Mouse (Mus musculus): ENCODE data around the gene Kcnj5. TPM values are rescaled to one million over a fixed set of nuclear protein-coding genes. Genes with fewer than 3 reads are reported as not detected.

Gene Kcnj5
- polyA plus RNA-seq, 1 experiment: not detected

DNA sequence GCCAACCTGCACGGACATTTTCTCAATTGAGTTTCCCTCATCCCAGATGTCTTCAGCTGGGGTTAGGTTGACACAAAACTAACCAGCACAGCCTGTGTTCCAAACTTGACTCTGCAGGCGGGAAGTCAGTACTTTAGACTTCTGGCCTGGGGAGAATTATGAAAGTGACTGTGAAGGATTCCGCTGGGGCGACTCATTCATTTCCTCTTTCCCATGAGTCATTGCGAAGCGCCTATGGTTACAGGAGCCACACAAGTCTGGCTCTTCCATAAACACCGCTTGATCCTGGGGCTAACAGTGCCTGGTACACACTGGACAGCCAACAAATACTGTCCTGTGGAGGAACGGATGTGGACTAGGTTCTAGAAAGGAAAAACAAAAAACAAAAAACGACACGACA lies 5.2 kb upstream of the Kcnj5 start:
- TF ChIP-seq POLR2A (IDR thresholded peaks at IDR 0.05; ENCODE audit: control insufficient read depth, low read depth, low read length) (no peak), CTCF (IDR thresholded peaks at IDR 0.05; ENCODE audit: control insufficient read depth, insufficient read depth, insufficient replicate concordance, low read depth, low read length) (no peak)
- Histone ChIP-seq H3K4me3 (ENCODE audit: control insufficient read depth, low read depth, low read length) (peak overlapping the region; percentile 69), H3K27ac (ENCODE audit: control insufficient read depth, insufficient read depth, low read depth, low read length) (no peak overlapping the region), H3K27me3 (ENCODE audit: control insufficient read depth, insufficient read depth, low read length) (no peaks in the 10 kb centered on the region), H3K4me1 (ENCODE audit: control insufficient read depth, insufficient read depth, low read length) (peaks cover 6% of the 10 kb centered on the region), H3K36me3 (ENCODE audit: control insufficient read depth, insufficient read depth, low read length) (no peaks in the 10 kb centered on the region)

GRCm38 (mm10) chr9:32348096-32348495 lies 3.9 kb upstream of the Kcnj5 start:
- no peak for TF ChIP-seq POLR2A (IDR thresholded peaks at IDR 0.05; ENCODE audit: control insufficient read depth, low read depth, low read length)
- no peak for TF ChIP-seq CTCF (IDR thresholded peaks at IDR 0.05; ENCODE audit: control insufficient read depth, insufficient read depth, insufficient replicate concordance, low read depth, low read length)
- no peak overlapping the region for H3K4me3 ChIP-seq (ENCODE audit: control insufficient read depth, low read depth, low read length)
- peaks cover 9% of the 10 kb centered on the region for H3K4me1 ChIP-seq (ENCODE audit: control insufficient read depth, insufficient read depth, low read length)
- no peak overlapping the region for H3K27ac ChIP-seq (ENCODE audit: control insufficient read depth, insufficient read depth, low read depth, low read length)
- no peaks in the 10 kb centered on the region for H3K27me3 ChIP-seq (ENCODE audit: control insufficient read depth, insufficient read depth, low read length)
- no peaks in the 10 kb centered on the region for H3K36me3 ChIP-seq (ENCODE audit: control insufficient read depth, insufficient read depth, low read length)

DNA sequence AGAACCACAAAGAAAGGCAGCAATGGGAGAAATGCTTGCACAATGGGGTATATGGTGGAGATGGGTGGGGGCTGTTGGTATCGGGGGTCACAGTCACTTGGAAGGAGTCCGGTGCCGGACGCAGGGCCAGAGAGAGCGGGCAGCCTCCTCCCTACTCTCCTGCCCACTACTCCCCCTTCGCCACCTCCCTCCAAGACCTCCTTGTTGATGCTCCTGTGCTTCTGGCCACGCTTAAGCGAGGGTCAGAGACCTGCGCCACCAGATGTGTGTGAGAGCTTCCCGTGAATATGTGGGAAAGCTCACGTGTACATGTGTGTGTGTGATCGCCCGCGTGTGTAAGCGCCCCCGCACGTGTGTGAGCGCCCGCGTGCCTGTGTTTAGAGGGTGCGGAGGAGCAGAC lies 339 bp upstream of the Kcnj5 start:
- Histone ChIP-seq H3K36me3 (ENCODE audit: control insufficient read depth, insufficient read depth, low read length) (no peaks in the 10 kb centered on the region), H3K4me3 (ENCODE audit: control insufficient read depth, low read depth, low read length) (no peak overlapping the region), H3K27me3 (ENCODE audit: control insufficient read depth, insufficient read depth, low read length) (no peaks in the 10 kb centered on the region), H3K27ac (ENCODE audit: control insufficient read depth, insufficient read depth, low read depth, low read length) (no peak overlapping the region), H3K4me1 (ENCODE audit: control insufficient read depth, insufficient read depth, low read length) (peaks cover 7% of the 10 kb centered on the region)
- TF ChIP-seq POLR2A (IDR thresholded peaks at IDR 0.05; ENCODE audit: control insufficient read depth, low read depth, low read length) (no peak), CTCF (IDR thresholded peaks at IDR 0.05; ENCODE audit: control insufficient read depth, insufficient read depth, insufficient replicate concordance, low read depth, low read length) (no peak)

GRCm38 (mm10) chr9:32342929-32343328 lies 1.2 kb downstream of the Kcnj5 start:
- no peak overlapping the region for H3K4me3 ChIP-seq (ENCODE audit: control insufficient read depth, low read depth, low read length)
- TF ChIP-seq CTCF (IDR thresholded peaks at IDR 0.05; ENCODE audit: control insufficient read depth, insufficient read depth, insufficient replicate concordance, low read depth, low read length) (no peak), POLR2A (IDR thresholded peaks at IDR 0.05; ENCODE audit: control insufficient read depth, low read depth, low read length) (no peak)
- H3K27ac ChIP-seq (ENCODE audit: control insufficient read depth, insufficient read depth, low read depth, low read length): no peak overlapping the region
- H3K36me3 ChIP-seq (ENCODE audit: control insufficient read depth, insufficient read depth, low read length): no peaks in the 10 kb centered on the region
- H3K4me1 ChIP-seq (ENCODE audit: control insufficient read depth, insufficient read depth, low read length): peaks cover 3% of the 10 kb centered on the region; the same call in 1 of the 2 replicates
- H3K27me3 ChIP-seq (ENCODE audit: control insufficient read depth, insufficient read depth, low read length): no peaks in the 10 kb centered on the region

- Histone ChIP-seq H3K27me3 (ENCODE audit: control insufficient read depth, insufficient read depth, low read length) (no peaks in the 10 kb centered on the region), H3K4me3 (ENCODE audit: control insufficient read depth, low read depth, low read length) (no peak overlapping the region), H3K36me3 (ENCODE audit: control insufficient read depth, insufficient read depth, low read length) (no peaks in the 10 kb centered on the region), H3K27ac (ENCODE audit: control insufficient read depth, insufficient read depth, low read depth, low read length) (no peak overlapping the region), H3K4me1 (ENCODE audit: control insufficient read depth, insufficient read depth, low read length) (peaks cover 3% of the 10 kb centered on the region; the same call in 1 of the 2 replicates)
- no peak for TF ChIP-seq POLR2A (IDR thresholded peaks at IDR 0.05; ENCODE audit: control insufficient read depth, low read depth, low read length)
- TF ChIP-seq CTCF (IDR thresholded peaks at IDR 0.05; ENCODE audit: control insufficient read depth, insufficient read depth, insufficient replicate concordance, low read depth, low read length): no peak
These were observed 3.3 kb downstream of the Kcnj5 start for GRCm38 (mm10) chr9:32340831-32341230.

- no peak overlapping the region for H3K27ac ChIP-seq (ENCODE audit: control insufficient read depth, insufficient read depth, low read depth, low read length)
- no peak overlapping the region for H3K4me3 ChIP-seq (ENCODE audit: control insufficient read depth, low read depth, low read length)
- H3K27me3 ChIP-seq (ENCODE audit: control insufficient read depth, insufficient read depth, low read length): no peaks in the 10 kb centered on the region
- no peaks in the 10 kb centered on the region for H3K4me1 ChIP-seq (ENCODE audit: control insufficient read depth, insufficient read depth, low read length)
- TF ChIP-seq POLR2A (IDR thresholded peaks at IDR 0.05; ENCODE audit: control insufficient read depth, low read depth, low read length): no peak
- no peak for TF ChIP-seq CTCF (IDR thresholded peaks at IDR 0.05; ENCODE audit: control insufficient read depth, insufficient read depth, insufficient replicate concordance, low read depth, low read length)
- no peaks in the 10 kb centered on the region for H3K36me3 ChIP-seq (ENCODE audit: control insufficient read depth, insufficient read depth, low read length)
These were observed 8.6 kb downstream of the Kcnj5 start for GRCm38 (mm10) chr9:32335389-32336150.

GRCm38 (mm10) chr9:32331162-32331561 lies 13.0 kb downstream of the Kcnj5 start:
- no peak overlapping the region for H3K27ac ChIP-seq (ENCODE audit: control insufficient read depth, insufficient read depth, low read depth, low read length)
- H3K4me1 ChIP-seq (ENCODE audit: control insufficient read depth, insufficient read depth, low read length): no peaks in the 10 kb centered on the region
- TF ChIP-seq POLR2A (IDR thresholded peaks at IDR 0.05; ENCODE audit: control insufficient read depth, low read depth, low read length) (no peak), CTCF (IDR thresholded peaks at IDR 0.05; ENCODE audit: control insufficient read depth, insufficient read depth, insufficient replicate concordance, low read depth, low read length) (no peak)
- no peaks in the 10 kb centered on the region for H3K27me3 ChIP-seq (ENCODE audit: control insufficient read depth, insufficient read depth, low read length)
- H3K36me3 ChIP-seq (ENCODE audit: control insufficient read depth, insufficient read depth, low read length): no peaks in the 10 kb centered on the region
- no peak overlapping the region for H3K4me3 ChIP-seq (ENCODE audit: control insufficient read depth, low read depth, low read length)
